Mouse (Mus musculus) hindbrain, embryonic 14.5 days (tissue): ENCODE data around the gene Cd2bp2. TPM values are rescaled to one million over a fixed set of nuclear protein-coding genes. Genes with fewer than 3 reads are reported as not detected.

Source experiments
- ATAC-seq: fragments of 200-750 bp; cut with Nextera tagmentation; 2 replicates; pipeline ENCODE4 v1.8.0; 2017; ENCODE audit warnings: moderate number of reproducible peaks, mild to moderate bottlenecking, moderate TSS enrichment, moderate library complexity; ENCODE audit not compliant: low FRiP score
- DNase-seq: peaks from one replicate; pipeline ENCODE4 v3.0.0-alpha.2; 2015; ENCODE audit warnings: low spot score
- H3K27ac ChIP-seq: fragments of 300-500 bp; sonication (generic); 2 replicates; pipeline ENCODE4 v1.5.1; 2014; ENCODE audit warnings: mild to moderate bottlenecking, moderate library complexity
- H3K27me3 ChIP-seq: fragments of 300-500 bp; sonication (generic); 2 replicates; pipeline ENCODE4 v1.6.1; 2014; ENCODE audit warnings: mild to moderate bottlenecking, low read length, mixed read lengths; ENCODE audit not compliant: control insufficient read depth, insufficient read depth
- H3K36me3 ChIP-seq: fragments of 300-500 bp; sonication (generic); replicated peaks from 2 replicates; pipeline ENCODE4 v1.6.1; 2014; ENCODE audit not compliant: control insufficient read depth, insufficient read depth
- H3K4me1 ChIP-seq: fragments of 300-500 bp; sonication (generic); replicated peaks from 2 replicates; pipeline ENCODE4 v1.6.1; 2014; ENCODE audit warnings: antibody characterized with exemption, low read length, mixed read lengths; ENCODE audit not compliant: control insufficient read depth, insufficient read depth
- H3K4me2 ChIP-seq: fragments of 300-500 bp; sonication (generic); replicated peaks from 2 replicates; pipeline ENCODE4 v1.6.1; 2014; ENCODE audit warnings: mild to moderate bottlenecking, moderate library complexity
- H3K4me3 ChIP-seq: fragments of 300-500 bp; sonication (generic); replicated peaks from 2 replicates; pipeline ENCODE4 v1.5.1; 2014; ENCODE audit warnings: mild to moderate bottlenecking, low read length
- H3K9ac ChIP-seq: fragments of 300-500 bp; sonication (generic); 2 replicates; pipeline ENCODE4 v1.6.1; 2014
- H3K9me3 ChIP-seq: fragments of 300-500 bp; sonication (generic); 2 replicates; pipeline ENCODE4 v1.6.1; 2016; ENCODE audit warnings: low read length; ENCODE audit not compliant: control insufficient read depth
- WGBS: fragments of 180-500 bp; shearing (Covaris S2); extraction: QIAGEN DNeasy Blood & Tissue Kit; methylation state at CpG from one replicate; pipeline ENCODE4 v1.1.7; 2014; 5-methylcytosine and 5-hydroxymethylcytosine counted together
- polyA plus RNA-seq: library from polyadenylated mRNA; unstranded; fragments of >200 nt; fragmentation: Nextera tagmentation; extraction: Ambion mirVana; gene quantifications from 2 replicates; pipeline ENCODE4 v1.2.1, GENCODE M21; 2014

Gene Cd2bp2
- polyA plus RNA-seq, result 63.7 and 64.9 TPM in 2 replicates

DNA sequence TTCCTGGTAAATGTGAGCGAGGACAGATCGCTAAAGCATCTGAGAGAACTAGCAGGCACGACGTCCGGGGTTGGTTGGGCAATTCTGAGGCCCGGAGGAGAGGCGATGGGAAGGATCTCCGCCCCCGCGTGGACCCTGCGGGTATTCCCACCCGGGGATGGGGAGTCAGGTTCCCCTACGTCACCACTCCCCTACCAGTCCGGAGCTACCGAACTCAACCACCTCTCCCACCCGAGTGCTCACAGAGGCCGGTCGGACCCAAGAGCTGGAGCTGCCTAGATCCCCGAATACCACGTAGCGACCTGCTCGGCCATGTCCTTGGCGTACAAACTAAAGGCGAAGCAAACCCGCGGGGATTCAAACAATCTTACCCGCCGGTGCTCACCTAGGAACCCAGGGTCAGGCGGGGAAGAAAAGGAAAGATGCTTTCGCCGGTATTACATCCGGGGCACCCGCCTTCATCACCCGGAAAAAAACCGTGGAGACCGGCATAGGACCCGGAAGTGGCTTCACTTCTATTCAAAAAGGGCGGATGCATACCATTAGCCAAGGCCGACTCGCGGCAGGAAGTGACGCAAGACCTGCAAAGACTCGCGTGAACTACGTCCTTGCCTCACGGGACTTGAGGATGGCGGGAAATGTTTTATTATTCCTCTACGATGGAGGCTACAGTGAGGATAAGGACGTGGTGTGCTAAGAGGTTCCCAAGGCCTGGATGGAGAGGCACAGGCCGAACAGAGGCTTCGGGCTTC lies at the start of gene Cd2bp2:
Gene Cd2bp2 (minus strand): TSS at position 507 of the 752 bp plus-strand sequence.
- under 1% methylated on average over 51 of the region's 51 CpGs for WGBS
- H3K9ac ChIP-seq, result peak within 1 kb of the TSS; percentile 74
- no peaks in the 10 kb centered on the region for H3K27me3 ChIP-seq
- DNase-seq (peak; percentile 99), ATAC-seq (peak; percentile 97)
- H3K4me1 ChIP-seq, result peaks cover 17% of the 10 kb centered on the region
- H3K9me3 ChIP-seq, result no peaks in the 10 kb centered on the region
- peak within 1 kb of the TSS; percentile 83 for H3K27ac ChIP-seq
- peak within 1 kb of the TSS; percentile 67 for H3K4me3 ChIP-seq
- peak within 1 kb of the TSS; percentile 84 for H3K4me2 ChIP-seq
- peaks cover 80% of the 10 kb centered on the region for H3K36me3 ChIP-seq

DNA sequence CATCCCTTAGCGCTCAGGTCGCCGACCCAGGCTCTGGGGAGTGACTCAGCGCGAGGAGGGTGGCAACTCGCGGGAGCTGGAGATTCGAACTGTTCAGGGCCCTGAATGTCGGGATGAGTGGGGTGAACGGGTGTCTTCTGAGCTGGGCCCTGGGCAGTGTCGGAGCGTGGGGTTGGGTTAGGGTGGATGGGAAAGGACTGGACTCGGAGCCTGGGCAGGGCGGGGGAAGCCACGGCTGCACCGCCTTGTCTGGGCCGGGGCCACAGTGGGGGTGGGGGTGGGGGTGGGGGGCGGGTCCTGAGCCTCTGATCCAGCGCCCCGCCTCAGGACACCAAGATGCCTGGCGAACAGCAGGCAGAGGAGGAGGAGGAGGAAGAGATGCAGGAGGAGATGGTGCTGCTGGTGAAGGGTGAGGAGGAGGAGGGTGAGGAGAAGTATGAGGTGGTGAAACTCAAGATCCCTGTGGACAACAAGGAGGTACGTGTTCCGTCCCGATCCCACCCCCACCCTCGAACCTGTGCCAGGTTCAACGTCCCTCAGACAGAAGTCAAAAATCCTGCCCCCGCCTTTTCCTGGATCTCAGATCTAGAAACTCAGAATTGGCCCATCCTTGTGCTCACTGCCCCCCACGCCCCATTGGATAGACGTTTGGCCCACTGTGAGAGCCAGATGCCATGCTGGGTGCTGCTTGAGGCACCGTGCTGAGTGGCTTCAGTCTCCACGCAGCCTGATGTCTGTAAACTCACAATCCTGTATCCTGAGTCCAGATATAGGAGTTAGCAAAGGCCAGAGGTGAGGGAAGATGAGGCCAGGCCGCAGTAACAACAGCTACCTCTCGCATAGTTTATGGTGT lies 49.0 kb upstream of the Cd2bp2 start:
- ATAC-seq (peak; percentile 81), DNase-seq (no peak)
- H3K9ac ChIP-seq, result peak overlapping the region; percentile 96
- WGBS, result 11% methylated on average over 33 of the region's 33 CpGs
- H3K27ac ChIP-seq, result peak overlapping the region; percentile 80
- peak overlapping the region; percentile 81 for H3K4me2 ChIP-seq
- H3K36me3 ChIP-seq, result peaks cover 20% of the 10 kb centered on the region
- peaks cover 17% of the 10 kb centered on the region for H3K4me1 ChIP-seq
- no peaks in the 10 kb centered on the region for H3K27me3 ChIP-seq
- no peaks in the 10 kb centered on the region for H3K9me3 ChIP-seq
- H3K4me3 ChIP-seq, result peak overlapping the region; percentile 87

DNA sequence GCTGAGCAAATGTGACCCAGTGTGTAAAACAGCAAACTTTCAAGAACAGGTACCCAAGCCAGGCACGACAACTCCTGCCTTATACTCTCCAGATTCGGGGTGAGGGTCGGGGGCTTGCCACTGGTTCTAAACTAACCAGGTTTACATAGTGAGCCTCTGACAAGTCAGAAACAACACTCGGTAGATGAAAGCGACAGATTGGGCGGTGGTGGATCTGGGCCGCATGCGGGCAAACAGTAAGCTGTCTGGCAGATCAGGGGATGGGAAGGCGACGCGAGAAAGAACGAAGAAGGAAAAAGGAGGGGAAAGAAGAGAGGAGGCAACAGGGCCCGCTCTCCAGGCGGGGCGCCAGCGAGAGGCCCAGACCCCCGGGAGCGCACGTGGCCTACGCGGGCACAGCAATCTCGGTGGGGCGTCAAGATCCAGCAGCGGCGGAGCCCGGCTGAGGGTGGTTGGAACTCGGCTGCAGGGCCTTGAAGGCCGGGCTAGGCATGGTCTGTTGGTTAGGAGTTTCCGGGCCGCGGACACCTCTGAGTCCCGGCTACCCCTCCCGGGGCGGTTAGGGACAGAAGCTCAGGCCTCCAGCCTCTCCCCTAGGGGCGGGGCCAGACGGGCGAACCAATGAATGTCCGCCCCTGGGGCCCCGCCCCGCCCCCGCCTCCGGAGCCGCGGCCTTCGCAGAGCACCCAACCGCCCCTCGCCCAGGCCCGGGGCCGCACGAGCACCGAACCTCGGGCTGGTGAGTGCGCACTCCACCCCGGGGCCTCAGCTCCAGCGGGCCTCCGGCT lies 48.2 kb upstream of the Cd2bp2 start, which contains the start of gene Zfp771:
Gene Zfp771 (plus strand): TSS at position 405 of the 788 bp plus-strand sequence.
- 2% methylated on average over 44 of the region's 56 CpGs for WGBS
- H3K9me3 ChIP-seq, result no peaks in the 10 kb centered on the region
- H3K27ac ChIP-seq, result peak within 1 kb of the TSS; percentile 80
- H3K27me3 ChIP-seq, result no peaks in the 10 kb centered on the region
- H3K4me3 ChIP-seq, result peak within 1 kb of the TSS; percentile 87
- H3K36me3 ChIP-seq, result peaks cover 19% of the 10 kb centered on the region
- H3K9ac ChIP-seq, result peak within 1 kb of the TSS; percentile 96
- peak within 1 kb of the TSS; percentile 81 for H3K4me2 ChIP-seq
- peak; percentile 96 for ATAC-seq
- DNase-seq, result peak; percentile 86
- H3K4me1 ChIP-seq, result peaks cover 17% of the 10 kb centered on the region

DNA sequence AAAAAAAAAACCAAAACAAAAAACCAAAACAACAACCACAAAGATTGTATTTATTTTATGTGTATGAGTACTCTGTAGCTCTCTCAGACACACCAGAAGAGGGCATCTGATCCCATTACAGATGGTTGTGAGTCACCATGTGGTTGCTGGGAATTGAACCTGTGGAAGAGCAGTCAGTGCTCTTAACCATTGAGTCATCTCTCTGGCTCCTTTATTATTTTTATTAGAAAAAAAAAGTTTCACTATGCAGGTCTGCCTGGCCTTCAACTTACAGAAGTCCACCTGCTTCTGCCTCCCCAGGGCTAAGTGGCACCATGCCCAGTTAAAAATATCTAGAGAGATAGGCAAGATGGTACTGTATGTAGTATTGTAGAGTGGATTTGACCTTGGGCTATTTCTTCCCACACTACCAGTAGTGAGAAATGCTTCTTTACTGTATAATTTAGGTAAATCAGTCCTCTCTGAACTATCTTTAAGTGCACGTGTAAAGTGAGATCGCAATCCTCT lies 47.6 kb upstream of the Cd2bp2 start:
- Histone ChIP-seq H3K36me3 (peaks cover 23% of the 10 kb centered on the region), H3K9ac (peak overlapping the region; percentile 96), H3K4me3 (peak overlapping the region; percentile 87), H3K4me1 (peaks cover 17% of the 10 kb centered on the region), H3K9me3 (no peaks in the 10 kb centered on the region), H3K27me3 (no peaks in the 10 kb centered on the region), H3K4me2 (peak overlapping the region; percentile 81), H3K27ac (peak overlapping the region; percentile 80)
- DNase-seq (no peak), ATAC-seq (no peak)
- 49% methylated on average over 2 of the region's 2 CpGs for WGBS

DNA sequence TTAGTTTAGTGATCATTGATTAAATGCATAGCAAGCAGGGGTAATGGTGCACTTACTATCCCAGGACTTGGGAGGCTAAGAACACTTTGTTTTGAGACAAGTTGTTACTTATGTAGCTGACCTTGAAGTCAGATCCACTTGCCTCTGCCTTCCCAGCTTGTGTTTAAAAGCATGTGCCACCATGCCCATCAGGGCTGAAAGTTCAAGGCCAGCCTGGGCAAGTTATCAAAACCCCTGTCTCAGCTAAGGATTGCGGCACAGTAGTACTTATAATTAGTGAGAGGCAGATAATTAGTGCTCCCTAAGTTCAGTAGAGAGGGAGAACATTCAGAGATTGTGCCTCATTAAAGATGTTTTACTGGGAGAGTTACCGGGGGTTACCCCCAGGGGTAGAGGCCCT lies 38.9 kb upstream of the Cd2bp2 start:
- Histone ChIP-seq H3K4me2 (peak overlapping the region; percentile 60), H3K27me3 (no peaks in the 10 kb centered on the region), H3K36me3 (peaks cover 51% of the 10 kb centered on the region), H3K9me3 (no peaks in the 10 kb centered on the region), H3K4me1 (peaks cover 33% of the 10 kb centered on the region), H3K9ac (no peak overlapping the region), H3K4me3 (no peak overlapping the region), H3K27ac (no peak overlapping the region)
- 97% methylated on average over 2 of the region's 2 CpGs for WGBS
- ATAC-seq, result no peak
- no peak for DNase-seq

DNA sequence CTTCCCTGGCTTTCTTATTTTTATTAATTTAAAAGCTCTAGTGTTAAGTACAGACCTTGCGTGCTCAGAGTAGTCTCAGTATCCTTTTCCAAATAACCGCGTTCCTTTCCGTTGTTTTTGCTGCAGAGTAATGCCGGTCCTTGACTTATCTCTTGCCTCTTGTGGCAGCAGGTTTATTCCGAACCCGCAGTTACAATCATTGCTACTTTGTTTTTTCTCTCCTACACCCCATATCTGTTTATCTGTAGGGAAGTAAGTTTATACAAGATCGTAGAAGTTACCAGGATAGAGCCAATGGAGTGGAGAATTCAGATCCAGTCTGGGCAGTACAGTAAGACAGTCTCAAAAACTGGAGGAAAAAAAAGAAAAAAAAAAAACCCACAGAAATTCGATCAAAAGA lies 37.9 kb upstream of the Cd2bp2 start:
- Histone ChIP-seq H3K36me3 (peaks cover 42% of the 10 kb centered on the region), H3K9me3 (no peaks in the 10 kb centered on the region), H3K4me3 (peak overlapping the region; percentile 83), H3K27ac (peak overlapping the region; percentile 98), H3K9ac (peak overlapping the region; percentile 96), H3K27me3 (no peaks in the 10 kb centered on the region), H3K4me1 (peaks cover 33% of the 10 kb centered on the region), H3K4me2 (peak overlapping the region; percentile 60)
- DNase-seq (no peak), ATAC-seq (no peak)
- 6% methylated on average over 9 of the region's 9 CpGs for WGBS

DNA sequence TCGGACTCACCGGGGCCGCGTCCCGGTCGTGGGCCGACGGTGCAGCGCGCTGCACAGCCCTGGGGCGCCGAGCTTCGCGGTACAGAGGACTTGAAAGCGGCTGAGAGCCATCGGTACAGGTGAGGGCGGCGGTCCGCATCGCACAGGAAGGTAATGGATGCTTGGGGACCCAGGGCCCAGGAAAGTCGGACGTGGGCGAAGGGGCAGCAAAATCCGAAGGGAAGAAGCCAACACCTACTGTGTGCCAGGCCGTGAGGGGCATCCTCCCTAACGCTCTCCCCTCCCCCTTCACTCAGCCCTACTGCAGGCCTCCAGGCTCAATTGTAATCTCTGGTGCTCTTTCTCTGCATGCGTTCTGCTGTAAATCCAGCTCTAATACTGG lies 37.5 kb upstream of the Cd2bp2 start:
- H3K4me1 ChIP-seq, result peaks cover 33% of the 10 kb centered on the region
- no peaks in the 10 kb centered on the region for H3K9me3 ChIP-seq

DNA sequence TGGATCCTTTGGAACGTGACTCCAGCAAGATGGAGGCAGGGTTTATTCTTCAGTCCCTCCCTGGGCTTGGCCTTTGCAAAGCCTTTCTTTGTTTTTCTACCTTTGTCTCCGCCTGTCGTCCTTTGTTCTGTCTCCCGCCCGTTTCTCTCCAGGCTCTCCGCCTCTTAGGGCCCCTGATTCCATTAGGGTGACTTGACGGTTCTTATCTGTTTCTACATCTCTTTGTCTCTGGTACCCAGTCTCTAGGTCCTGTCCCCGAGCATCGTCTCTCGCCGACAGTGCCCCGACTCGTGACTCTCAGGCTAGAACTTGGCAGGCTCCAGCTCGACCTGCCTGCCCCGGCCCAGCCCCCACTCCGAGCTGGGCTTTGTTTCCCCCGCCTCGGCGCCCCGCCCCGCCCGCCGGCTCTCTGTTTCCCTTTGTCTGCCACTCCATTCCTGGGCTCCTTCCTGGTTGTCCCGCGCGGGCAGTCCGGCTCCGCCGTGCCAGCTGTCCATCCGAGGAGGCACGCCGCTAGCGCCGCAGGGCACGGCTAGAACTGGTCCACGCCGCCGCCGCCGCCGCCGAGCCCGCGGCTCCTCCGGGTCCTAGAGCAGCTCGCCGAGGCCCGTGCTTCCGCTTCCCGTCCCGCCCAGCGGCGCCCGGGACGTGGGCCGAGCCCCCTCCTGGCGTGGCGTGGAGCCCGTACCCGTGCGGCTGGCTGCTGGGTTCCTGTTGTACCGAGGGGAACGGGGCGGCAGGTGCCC lies 36.9 kb upstream of the Cd2bp2 start, which contains the start of the genes Zfp553 and Sept1:
Gene Zfp553 (plus strand): TSS at position 440 of the 746 bp plus-strand sequence.
Gene Sept1 (minus strand): TSS at position 509 of the 746 bp plus-strand sequence.
- peak; percentile 86 for DNase-seq
- under 1% methylated on average over 64 of the region's 64 CpGs for WGBS

More for the DNA sequence above, 37.5 kb upstream of the Cd2bp2 start:
- Histone ChIP-seq H3K36me3 (peaks cover 38% of the 10 kb centered on the region), H3K4me2 (peak overlapping the region; percentile 60), H3K27ac (peak overlapping the region; percentile 98), H3K27me3 (no peaks in the 10 kb centered on the region), H3K4me3 (peak overlapping the region; percentile 83), H3K9ac (peak overlapping the region; percentile 96)
- WGBS, result under 1% methylated on average over 26 of the region's 27 CpGs
- ATAC-seq (peak; percentile 12), DNase-seq (no peak)

More for the DNA sequence above, 36.9 kb upstream of the Cd2bp2 start, which contains the start of the genes Zfp553 and Sept1:
- peak; percentile 91 for ATAC-seq
- Histone ChIP-seq H3K9ac (peak within 1 kb of the TSS; percentile 96), H3K27me3 (no peaks in the 10 kb centered on the region), H3K36me3 (peaks cover 32% of the 10 kb centered on the region), H3K9me3 (no peaks in the 10 kb centered on the region), H3K4me2 (peak within 1 kb of the TSS; percentile 60), H3K27ac (peak within 1 kb of the TSS; percentile 98), H3K4me1 (peaks cover 33% of the 10 kb centered on the region), H3K4me3 (peak within 1 kb of the TSS; percentile 83)
